Mouse (Mus musculus) frontal cortex, postnatal 14 days (tissue): ENCODE results near the gene Tppp3.

Experiments used
- DNase-seq, 2 experiments: peaks; one replicate each; pipeline ENCODE4 v3.0.0; 2022; ENCODE audit warnings: low spot score in 2 of 2

Tppp3 gene

GRCm38 (mm10) chr8:105471314-105472015 lies at the start of gene Tppp3:
Gene Tppp3 (minus strand): TSS chr8:105471526.
- DNase-seq = peak; percentile 69 to 80

GRCm38 (mm10) chr8:105521061-105521460 lies 49.7 kb upstream of the Tppp3 start:
- no peak for DNase-seq

- no peak for DNase-seq
These were observed 49.2 kb upstream of the Tppp3 start for GRCm38 (mm10) chr8:105520521-105520920.

- no peak for DNase-seq
These were observed 48.3 kb upstream of the Tppp3 start for GRCm38 (mm10) chr8:105519591-105519990.

- no peak for DNase-seq
These were observed 47.3 kb upstream of the Tppp3 start, which contains the start of gene Hsd11b2 for GRCm38 (mm10) chr8:105518436-105519313. Gene Hsd11b2 (plus strand): TSS chr8:105518755.

GRCm38 (mm10) chr8:105517346-105517745 lies 46.0 kb upstream of the Tppp3 start:
- no peak for DNase-seq

GRCm38 (mm10) chr8:105516018-105516645 lies 44.8 kb upstream of the Tppp3 start:
- peak in 1 of 2 experiments; percentile 72 for DNase-seq

GRCm38 (mm10) chr8:105514656-105515055 lies 43.3 kb upstream of the Tppp3 start:
- no peak for DNase-seq

- DNase-seq = no peak
These were observed 42.9 kb upstream of the Tppp3 start for GRCm38 (mm10) chr8:105514194-105514593.

- DNase-seq = no peak
These were observed 38.8 kb upstream of the Tppp3 start for GRCm38 (mm10) chr8:105509997-105510735.

- DNase-seq = no peak
These were observed 37.4 kb upstream of the Tppp3 start for GRCm38 (mm10) chr8:105508758-105509157.

GRCm38 (mm10) chr8:105506977-105507376 lies 35.7 kb upstream of the Tppp3 start:
- DNase-seq = no peak

GRCm38 (mm10) chr8:105504617-105505016 lies 33.3 kb upstream of the Tppp3 start:
- DNase-seq = no peak

GRCm38 (mm10) chr8:105499787-105500186 lies 28.5 kb upstream of the Tppp3 start:
- DNase-seq = no peak

- peak; percentile 73 to 77 for DNase-seq
These were observed 25.3 kb upstream of the Tppp3 start, which contains the start of gene Zdhhc1 for GRCm38 (mm10) chr8:105496439-105497180. Gene Zdhhc1 (minus strand): TSS chr8:105496902.

GRCm38 (mm10) chr8:105495350-105496302 lies 24.3 kb upstream of the Tppp3 start:
- no peak for DNase-seq

GRCm38 (mm10) chr8:105494566-105494965 lies 23.2 kb upstream of the Tppp3 start:
- no peak for DNase-seq

- no peak for DNase-seq
These were observed 22.2 kb upstream of the Tppp3 start for GRCm38 (mm10) chr8:105493495-105493894.

- no peak for DNase-seq
These were observed 18.0 kb upstream of the Tppp3 start for GRCm38 (mm10) chr8:105489281-105489680.

- no peak for DNase-seq
These were observed 16.8 kb upstream of the Tppp3 start for GRCm38 (mm10) chr8:105488082-105488481.
